Mouse (Mus musculus) neural tube, embryonic 11.5 days (tissue): Measurements from ENCODE around the gene Cpne9. TPM values are rescaled to one million over a fixed set of nuclear protein-coding genes. Genes with fewer than 3 reads are reported as not detected.

Source experiments
- ATAC-seq: fragments of 200-750 bp; cut with Nextera tagmentation; 2 replicates; pipeline ENCODE4 v1.8.0; 2017; ENCODE audit warnings: moderate number of reproducible peaks, mild to moderate bottlenecking, moderate TSS enrichment, moderate library complexity; ENCODE audit not compliant: insufficient read depth, low FRiP score, low TSS enrichment
- DNase-seq: peaks from one replicate; pipeline ENCODE4 v3.0.0-alpha.2; 2015; ENCODE audit warnings: low spot score
- H3K27ac ChIP-seq: fragments of 300-500 bp; sonication (generic); 2 replicates; pipeline ENCODE4 v1.5.1; 2014; ENCODE audit warnings: low read depth, mild to moderate bottlenecking, low read length
- H3K27me3 ChIP-seq: fragments of 300-500 bp; sonication (generic); 2 replicates; pipeline ENCODE4 v1.6.1; 2014; ENCODE audit warnings: mild to moderate bottlenecking, low read length, mixed read lengths; ENCODE audit not compliant: control insufficient read depth, insufficient read depth
- H3K36me3 ChIP-seq: fragments of 300-500 bp; sonication (generic); 2 replicates; pipeline ENCODE4 v1.6.1; 2014; ENCODE audit warnings: mild to moderate bottlenecking, low read length, moderate library complexity, mixed read lengths; ENCODE audit not compliant: control insufficient read depth, insufficient read depth
- H3K4me1 ChIP-seq: fragments of 300-500 bp; sonication (generic); 2 replicates; pipeline ENCODE4 v1.6.1; 2014; ENCODE audit warnings: low read length, mixed read lengths; ENCODE audit not compliant: control insufficient read depth, insufficient read depth
- H3K4me2 ChIP-seq: fragments of 300-500 bp; sonication (generic); 2 replicates; pipeline ENCODE4 v1.6.1; 2014; ENCODE audit warnings: low read depth, mild to moderate bottlenecking, moderate library complexity
- H3K4me3 ChIP-seq: fragments of 300-500 bp; sonication (generic); 2 replicates; pipeline ENCODE4 v1.5.1; 2014; ENCODE audit warnings: low read depth, low read length
- H3K9ac ChIP-seq: fragments of 300-500 bp; sonication (generic); 2 replicates; pipeline ENCODE4 v1.6.1; 2014; ENCODE audit warnings: mild to moderate bottlenecking, low read length
- H3K9me3 ChIP-seq: fragments of 300-500 bp; sonication (generic); 2 replicates; pipeline ENCODE4 v1.6.1; 2016; ENCODE audit warnings: low read length; ENCODE audit not compliant: control insufficient read depth
- WGBS: fragments of 180-500 bp; shearing (Covaris S2); extraction: QIAGEN DNeasy Blood & Tissue Kit; methylation state at CpG from one replicate; pipeline ENCODE4 v1.1.7; 2014; 5-methylcytosine and 5-hydroxymethylcytosine counted together
- polyA plus RNA-seq: library from polyadenylated mRNA; unstranded; fragments of >200 nt; fragmentation: Nextera tagmentation; extraction: Ambion mirVana; gene quantifications from 2 replicates; pipeline ENCODE4 v1.2.1, GENCODE M21; 2014

Cpne9 gene
- polyA plus RNA-seq, 1 experiment from 2014 or later, result 0.08 TPM

GRCm38 (mm10) chr6:113282969-113283368 is 862 bp downstream of the Cpne9 start:
- Histone ChIP-seq H3K4me2 (0 out of 2 replicates have a peak overlapping the region, but pooled peaks have one; percentile 19), H3K36me3 (no peaks in the 10 kb centered on the region), H3K4me3 (no peak overlapping the region), H3K9me3 (no peaks in the 10 kb centered on the region), H3K4me1 (no peaks in the 10 kb centered on the region), H3K27ac (no peak overlapping the region), H3K27me3 (peaks cover 26% of the 10 kb centered on the region), H3K9ac (0 out of 2 replicates have a peak overlapping the region, but pooled peaks have one; percentile 14)
- ATAC-seq (0 out of 2 replicates have a peak, but pooled peaks have one; percentile 6), DNase-seq (no peak)
- WGBS, result under 1% methylated on average over 22 of the region's 22 CpGs

- ATAC-seq, result no peak
- H3K4me3 ChIP-seq, result no peak overlapping the region
- H3K27me3 ChIP-seq, result peaks cover 26% of the 10 kb centered on the region
- H3K9ac ChIP-seq, result no peak overlapping the region
- WGBS, result 9% methylated on average over 6 of the region's 6 CpGs
- no peak overlapping the region for H3K27ac ChIP-seq
- H3K4me1 ChIP-seq, result no peaks in the 10 kb centered on the region
- H3K36me3 ChIP-seq, result no peaks in the 10 kb centered on the region
- no peaks in the 10 kb centered on the region for H3K9me3 ChIP-seq
- no peak for DNase-seq
- no peak overlapping the region for H3K4me2 ChIP-seq
These were observed 1.4 kb downstream of the Cpne9 start for GRCm38 (mm10) chr6:113283500-113283899.

GRCm38 (mm10) chr6:113284931-113285330 is 2.8 kb downstream of the Cpne9 start:
- H3K9me3 ChIP-seq, result no peaks in the 10 kb centered on the region
- DNase-seq (no peak), ATAC-seq (no peak)
- H3K9ac ChIP-seq, result no peak overlapping the region
- H3K4me3 ChIP-seq, result no peak overlapping the region
- H3K36me3 ChIP-seq, result no peaks in the 10 kb centered on the region
- H3K4me1 ChIP-seq, result no peaks in the 10 kb centered on the region
- no peak overlapping the region for H3K27ac ChIP-seq
- H3K4me2 ChIP-seq, result no peak overlapping the region
- peaks cover 26% of the 10 kb centered on the region for H3K27me3 ChIP-seq
- 87% methylated on average over 3 of the region's 3 CpGs for WGBS

GRCm38 (mm10) chr6:113286316-113286715 is 4.2 kb downstream of the Cpne9 start:
- H3K27ac ChIP-seq, result no peak overlapping the region
- H3K4me1 ChIP-seq, result no peaks in the 10 kb centered on the region
- no peak overlapping the region for H3K4me2 ChIP-seq
- H3K9ac ChIP-seq, result no peak overlapping the region
- 63% methylated on average over 1 of the region's 1 CpGs for WGBS
- H3K36me3 ChIP-seq, result no peaks in the 10 kb centered on the region
- no peaks in the 10 kb centered on the region for H3K9me3 ChIP-seq
- DNase-seq (no peak), ATAC-seq (no peak)
- H3K27me3 ChIP-seq, result peaks cover 26% of the 10 kb centered on the region
- H3K4me3 ChIP-seq, result no peak overlapping the region

- ATAC-seq (no peak), DNase-seq (no peak)
- H3K4me1 ChIP-seq, result no peaks in the 10 kb centered on the region
- no peaks in the 10 kb centered on the region for H3K9me3 ChIP-seq
- WGBS, result 68% methylated on average over 4 of the region's 4 CpGs
- H3K36me3 ChIP-seq, result no peaks in the 10 kb centered on the region
- no peak overlapping the region for H3K4me3 ChIP-seq
- no peak overlapping the region for H3K9ac ChIP-seq
- H3K27ac ChIP-seq, result no peak overlapping the region
- peaks cover 21% of the 10 kb centered on the region for H3K27me3 ChIP-seq
- no peak overlapping the region for H3K4me2 ChIP-seq
These were observed 5.1 kb downstream of the Cpne9 start for GRCm38 (mm10) chr6:113287236-113287635.

- no peak overlapping the region for H3K27ac ChIP-seq
- H3K4me2 ChIP-seq, result no peak overlapping the region
- H3K4me3 ChIP-seq, result no peak overlapping the region
- H3K9me3 ChIP-seq, result no peaks in the 10 kb centered on the region
- WGBS, result 93% methylated on average over 15 of the region's 15 CpGs
- ATAC-seq, result no peak
- no peaks in the 10 kb centered on the region for H3K36me3 ChIP-seq
- no peak overlapping the region for H3K9ac ChIP-seq
- no peaks in the 10 kb centered on the region; the same call in 1 of the 2 replicates for H3K27me3 ChIP-seq
- no peak for DNase-seq
- no peaks in the 10 kb centered on the region for H3K4me1 ChIP-seq
These were observed 7.2 kb downstream of the Cpne9 start for GRCm38 (mm10) chr6:113289346-113289745.

GRCm38 (mm10) chr6:113290346-113290745 is 8.2 kb downstream of the Cpne9 start:
- ATAC-seq, result no peak
- WGBS, result 68% methylated on average over 6 of the region's 6 CpGs
- Histone ChIP-seq H3K4me3 (no peak overlapping the region), H3K36me3 (no peaks in the 10 kb centered on the region), H3K9me3 (no peaks in the 10 kb centered on the region), H3K27me3 (no peaks in the 10 kb centered on the region), H3K4me1 (no peaks in the 10 kb centered on the region), H3K4me2 (no peak overlapping the region), H3K9ac (no peak overlapping the region), H3K27ac (no peak overlapping the region)
- no peak for DNase-seq

GRCm38 (mm10) chr6:113292938-113293337 is 10.8 kb downstream of the Cpne9 start:
- no peaks in the 10 kb centered on the region for H3K27me3 ChIP-seq
- DNase-seq (no peak), ATAC-seq (no peak)
- H3K4me3 ChIP-seq, result no peak overlapping the region
- H3K9me3 ChIP-seq, result no peaks in the 10 kb centered on the region
- H3K36me3 ChIP-seq, result no peaks in the 10 kb centered on the region
- no peak overlapping the region for H3K4me2 ChIP-seq
- H3K27ac ChIP-seq, result no peak overlapping the region
- no peaks in the 10 kb centered on the region for H3K4me1 ChIP-seq
- H3K9ac ChIP-seq, result no peak overlapping the region
- WGBS, result 79% methylated on average over 5 of the region's 5 CpGs

- WGBS, result 77% methylated on average over 2 of the region's 2 CpGs
- H3K36me3 ChIP-seq, result no peaks in the 10 kb centered on the region
- H3K27me3 ChIP-seq, result no peaks in the 10 kb centered on the region
- H3K9ac ChIP-seq, result no peak overlapping the region
- H3K27ac ChIP-seq, result no peak overlapping the region
- no peak overlapping the region for H3K4me3 ChIP-seq
- H3K4me1 ChIP-seq, result no peaks in the 10 kb centered on the region
- H3K9me3 ChIP-seq, result no peaks in the 10 kb centered on the region
- DNase-seq, result no peak
- ATAC-seq, result no peak
- no peak overlapping the region for H3K4me2 ChIP-seq
These were observed 13.9 kb downstream of the Cpne9 start for GRCm38 (mm10) chr6:113296046-113296445.
